Mouse (Mus musculus): Measurements from ENCODE around the gene Nf2.

GRCm38 (mm10) chr11:4853021-4853420 is 3.7 kb upstream of the Nf2 start:
- TF ChIP-seq CTCF (IDR thresholded peaks at IDR 0.05; ENCODE audit: borderline replicate concordance, control insufficient read depth, extremely low read depth, insufficient read depth, low read length, poor library complexity) (no peak), POLR2A (IDR thresholded peaks at IDR 0.05; ENCODE audit: control insufficient read depth, extremely low read depth, insufficient read depth, low read length, poor library complexity) (no peak)

All from thymus, adult 2 months (tissue).